Mouse (Mus musculus): ENCODE data around the gene Fndc3a. TPM values are rescaled to one million over a fixed set of nuclear protein-coding genes. Genes with fewer than 3 reads are reported as not detected.

Gene Fndc3a
- total and polyA plus RNA-seq, 3 experiments, result 9.2 to 14.5 (median 13.6) TPM

GRCm38 (mm10) chr14:72506723-72507420 lies 202.9 kb downstream of the Fndc3a start:
- Histone ChIP-seq H3K4me3 (no peak overlapping the region; the same call in 1 of the 2 replicates), H3K27ac (no peak overlapping the region), H3K9ac (ENCODE audit: low read depth, low read length) (no peak overlapping the region), H3K36me3 (ENCODE audit: control insufficient read depth, insufficient read depth, low read length) (no peaks in the 10 kb centered on the region), H3K79me2 (replicated peaks; ENCODE audit: control insufficient read depth, insufficient read depth, low read length) (no peaks in the 10 kb centered on the region), H3K27me3 (ENCODE audit: control insufficient read depth, insufficient read depth, low read length) (no peaks in the 10 kb centered on the region), H3K4me1 (ENCODE audit: control insufficient read depth, insufficient read depth, low read length) (no peaks in the 10 kb centered on the region)
- 22% methylated on average over 11 of the region's 11 CpGs for WGBS
- intact Hi-C loops (cut with DNase I), result no loop called here
- no peak for TF ChIP-seq EP300 (IDR thresholded peaks at IDR 0.05; ENCODE audit: insufficient read depth, low read depth, low read length)
- no peak for TF ChIP-seq CTCF (IDR thresholded peaks at IDR 0.05)
- no peak for TF ChIP-seq POLR2A (IDR thresholded peaks at IDR 0.05; ENCODE audit: insufficient read depth, low read depth, low read length)
- DNase-seq, result no peak

GRCm38 (mm10) chr14:72506018-72506722 lies 203.6 kb downstream of the Fndc3a start:
- no peaks in the 10 kb centered on the region for H3K79me2 ChIP-seq (replicated peaks; ENCODE audit: control insufficient read depth, insufficient read depth, low read length)
- H3K4me3 ChIP-seq, result peak overlapping the region; percentile 12; the same call in 1 of the 2 replicates
- H3K36me3 ChIP-seq (ENCODE audit: control insufficient read depth, insufficient read depth, low read length), result no peaks in the 10 kb centered on the region
- DNase-seq, result peak in 1 of 2 experiments; percentile 17
- intact Hi-C loops (cut with DNase I), result no loop called here
- H3K27ac ChIP-seq, result no peak overlapping the region
- WGBS, result 12% methylated on average over 12 of the region's 12 CpGs
- TF ChIP-seq EP300 (IDR thresholded peaks at IDR 0.05; ENCODE audit: insufficient read depth, low read depth, low read length), result no peak
- no peak for TF ChIP-seq POLR2A (IDR thresholded peaks at IDR 0.05; ENCODE audit: insufficient read depth, low read depth, low read length)
- no peak for TF ChIP-seq CTCF (IDR thresholded peaks at IDR 0.05)
- no peaks in the 10 kb centered on the region for H3K27me3 ChIP-seq (ENCODE audit: control insufficient read depth, insufficient read depth, low read length)
- no peaks in the 10 kb centered on the region for H3K4me1 ChIP-seq (ENCODE audit: control insufficient read depth, insufficient read depth, low read length)
- no peak overlapping the region for H3K9ac ChIP-seq (ENCODE audit: low read depth, low read length)

GRCm38 (mm10) chr14:72504985-72505384 lies 204.8 kb downstream of the Fndc3a start:
- H3K27ac ChIP-seq, result no peak overlapping the region

GRCm38 (mm10) chr14:72503241-72503640 lies 206.6 kb downstream of the Fndc3a start:
- intact Hi-C loops (cut with DNase I), result no loop called here
- Histone ChIP-seq H3K4me3 (no peak overlapping the region), H3K27ac (no peak overlapping the region), H3K4me1 (ENCODE audit: control insufficient read depth, insufficient read depth, low read length) (no peaks in the 10 kb centered on the region), H3K9ac (ENCODE audit: low read depth, low read length) (no peak overlapping the region), H3K79me2 (replicated peaks; ENCODE audit: control insufficient read depth, insufficient read depth, low read length) (no peaks in the 10 kb centered on the region), H3K27me3 (ENCODE audit: control insufficient read depth, insufficient read depth, low read length) (no peaks in the 10 kb centered on the region), H3K36me3 (ENCODE audit: control insufficient read depth, insufficient read depth, low read length) (no peaks in the 10 kb centered on the region)
- no peak for DNase-seq
- WGBS, result 56% methylated on average over 6 of the region's 6 CpGs
- TF ChIP-seq CTCF (IDR thresholded peaks at IDR 0.05), result no peak
- no peak for TF ChIP-seq EP300 (IDR thresholded peaks at IDR 0.05; ENCODE audit: insufficient read depth, low read depth, low read length)
- TF ChIP-seq POLR2A (IDR thresholded peaks at IDR 0.05; ENCODE audit: insufficient read depth, low read depth, low read length), result no peak

More at GRCm38 (mm10) chr14:72504985-72505384, 204.8 kb downstream of the Fndc3a start:
- intact Hi-C loops (cut with DNase I), result no loop called here
- DNase-seq, result no peak
- WGBS, result 83% methylated on average over 1 of the region's 1 CpGs
- no peak overlapping the region for H3K9ac ChIP-seq (ENCODE audit: low read depth, low read length)
- H3K27me3 ChIP-seq (ENCODE audit: control insufficient read depth, insufficient read depth, low read length), result no peaks in the 10 kb centered on the region
- TF ChIP-seq EP300 (IDR thresholded peaks at IDR 0.05; ENCODE audit: insufficient read depth, low read depth, low read length) (no peak), POLR2A (IDR thresholded peaks at IDR 0.05; ENCODE audit: insufficient read depth, low read depth, low read length) (no peak), CTCF (IDR thresholded peaks at IDR 0.05) (no peak)
- H3K4me1 ChIP-seq (ENCODE audit: control insufficient read depth, insufficient read depth, low read length), result no peaks in the 10 kb centered on the region
- H3K79me2 ChIP-seq (replicated peaks; ENCODE audit: control insufficient read depth, insufficient read depth, low read length), result no peaks in the 10 kb centered on the region
- no peaks in the 10 kb centered on the region for H3K36me3 ChIP-seq (ENCODE audit: control insufficient read depth, insufficient read depth, low read length)
- no peak overlapping the region for H3K4me3 ChIP-seq

- 89% methylated on average over 1 of the region's 1 CpGs for WGBS
- no peaks in the 10 kb centered on the region for H3K79me2 ChIP-seq (replicated peaks; ENCODE audit: control insufficient read depth, insufficient read depth, low read length)
- no peaks in the 10 kb centered on the region for H3K4me1 ChIP-seq (ENCODE audit: control insufficient read depth, insufficient read depth, low read length)
- H3K9ac ChIP-seq (ENCODE audit: low read depth, low read length), result no peak overlapping the region
- H3K4me3 ChIP-seq, result no peak overlapping the region
- intact Hi-C loops (cut with DNase I), result no loop called here
- H3K27me3 ChIP-seq (ENCODE audit: control insufficient read depth, insufficient read depth, low read length), result no peaks in the 10 kb centered on the region
- no peaks in the 10 kb centered on the region for H3K36me3 ChIP-seq (ENCODE audit: control insufficient read depth, insufficient read depth, low read length)
- DNase-seq, result no peak
- TF ChIP-seq EP300 (IDR thresholded peaks at IDR 0.05; ENCODE audit: insufficient read depth, low read depth, low read length) (no peak), POLR2A (IDR thresholded peaks at IDR 0.05; ENCODE audit: insufficient read depth, low read depth, low read length) (no peak), CTCF (IDR thresholded peaks at IDR 0.05) (no peak)
- H3K27ac ChIP-seq, result no peak overlapping the region
These were observed 216.0 kb downstream of the Fndc3a start for GRCm38 (mm10) chr14:72493775-72494174.

GRCm38 (mm10) chr14:72491738-72492137 lies 218.1 kb downstream of the Fndc3a start, which contains the start of gene Gm9195:
Gm9195 (minus strand) TSS chr14:72491838.
- 49% methylated on average over 5 of the region's 5 CpGs for WGBS
- TF ChIP-seq EP300 (IDR thresholded peaks at IDR 0.05; ENCODE audit: insufficient read depth, low read depth, low read length) (no peak), CTCF (IDR thresholded peaks at IDR 0.05) (no peak), POLR2A (IDR thresholded peaks at IDR 0.05; ENCODE audit: insufficient read depth, low read depth, low read length) (no peak)
- Histone ChIP-seq H3K9ac (ENCODE audit: low read depth, low read length) (no peak within 1 kb of the TSS), H3K4me3 (no peak within 1 kb of the TSS), H3K27ac (no peak within 1 kb of the TSS), H3K36me3 (ENCODE audit: control insufficient read depth, insufficient read depth, low read length) (no peaks in the 10 kb centered on the region), H3K27me3 (ENCODE audit: control insufficient read depth, insufficient read depth, low read length) (no peaks in the 10 kb centered on the region), H3K79me2 (replicated peaks; ENCODE audit: control insufficient read depth, insufficient read depth, low read length) (no peaks in the 10 kb centered on the region), H3K4me1 (ENCODE audit: control insufficient read depth, insufficient read depth, low read length) (no peaks in the 10 kb centered on the region)
- no peak for DNase-seq
- intact Hi-C loops (cut with DNase I), result no loop called here

Measured in heart, adult 2 months (tissue).